Mouse (Mus musculus): Measurements from ENCODE around the gene Cd4. TPM values are rescaled to one million over a fixed set of nuclear protein-coding genes. Genes with fewer than 3 reads are reported as not detected.

Gene Cd4
- polyA plus RNA-seq, 1 experiment from 2014 or later: 0.19 TPM

- Histone ChIP-seq H3K9me3 (ENCODE audit: control insufficient read depth, low read length) (no peaks in the 10 kb centered on the region), H3K36me3 (ENCODE audit: control insufficient read depth, insufficient read depth, low read length) (peaks cover 20% of the 10 kb centered on the region), H3K4me3 (ENCODE audit: low read depth, low read length) (no peak overlapping the region), H3K4me2 (replicated peaks; ENCODE audit: low read depth, low read length) (no peak overlapping the region), H3K9ac (ENCODE audit: low read depth, low read length) (no peak overlapping the region), H3K27me3 (ENCODE audit: control insufficient read depth, insufficient read depth, low read length) (no peaks in the 10 kb centered on the region), H3K4me1 (replicated peaks; ENCODE audit: control insufficient read depth, insufficient read depth, low read length) (peaks cover 4% of the 10 kb centered on the region), H3K27ac (ENCODE audit: low read depth, low read length) (no peak overlapping the region)
- 92% methylated on average over 8 of the region's 8 CpGs for WGBS
- ATAC-seq (ENCODE audit: low FRiP score): no peak
- no peak for DNase-seq (ENCODE audit: low spot score)
Observed at GRCm38 (mm10) chr6:124817971-124818370, 70.0 kb downstream of the Cd4 start.

DNA sequence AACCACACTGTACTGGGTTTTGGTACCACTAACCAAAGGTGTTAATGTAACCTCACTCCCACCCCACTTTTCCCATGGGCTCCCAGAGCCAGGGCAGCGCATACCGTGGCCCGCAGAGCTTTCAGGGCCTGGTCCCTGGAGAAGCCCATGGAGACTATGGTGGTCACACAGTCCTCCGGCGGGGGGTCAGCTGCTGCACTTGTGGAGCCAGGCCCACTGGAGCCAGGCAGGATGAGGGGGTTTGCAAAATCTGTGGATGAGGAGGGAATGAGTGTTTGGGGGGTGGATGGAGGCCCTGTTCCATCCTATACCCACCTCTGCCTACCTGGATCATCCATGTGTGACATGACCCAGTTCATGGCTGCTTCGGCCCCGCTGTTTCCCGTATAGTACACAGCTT is 70.5 kb downstream of the Cd4 start:
- Histone ChIP-seq H3K27me3 (ENCODE audit: control insufficient read depth, insufficient read depth, low read length) (no peaks in the 10 kb centered on the region), H3K4me2 (replicated peaks; ENCODE audit: low read depth, low read length) (no peak overlapping the region), H3K4me3 (ENCODE audit: low read depth, low read length) (no peak overlapping the region), H3K27ac (ENCODE audit: low read depth, low read length) (no peak overlapping the region), H3K9ac (ENCODE audit: low read depth, low read length) (no peak overlapping the region), H3K4me1 (replicated peaks; ENCODE audit: control insufficient read depth, insufficient read depth, low read length) (peaks cover 7% of the 10 kb centered on the region), H3K9me3 (ENCODE audit: control insufficient read depth, low read length) (no peaks in the 10 kb centered on the region), H3K36me3 (ENCODE audit: control insufficient read depth, insufficient read depth, low read length) (peaks cover 20% of the 10 kb centered on the region)
- no peak for DNase-seq (ENCODE audit: low spot score)
- 97% methylated on average over 8 of the region's 8 CpGs for WGBS
- ATAC-seq (ENCODE audit: low FRiP score): no peak

DNA sequence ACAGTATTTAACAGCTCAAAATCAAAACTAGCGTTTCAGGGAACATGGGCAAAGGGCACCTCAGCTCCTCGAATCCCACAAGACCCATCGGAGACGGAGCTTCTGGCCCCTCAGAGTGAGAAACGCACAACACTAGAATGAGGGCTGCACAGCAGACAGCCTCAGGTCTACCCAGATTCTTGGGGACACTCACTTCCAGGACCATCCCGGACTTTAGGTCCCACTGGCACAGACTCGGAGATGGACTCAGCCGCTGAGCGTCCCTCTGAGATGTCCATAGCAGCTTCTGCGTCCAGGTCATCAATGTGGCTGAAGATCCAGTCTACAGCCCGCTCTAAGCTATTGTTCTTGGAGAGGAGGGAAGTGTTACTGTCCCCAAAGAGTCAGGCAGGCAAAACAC is 70.9 kb downstream of the Cd4 start:
- Histone ChIP-seq H3K27ac (ENCODE audit: low read depth, low read length) (no peak overlapping the region), H3K9me3 (ENCODE audit: control insufficient read depth, low read length) (no peaks in the 10 kb centered on the region), H3K4me1 (replicated peaks; ENCODE audit: control insufficient read depth, insufficient read depth, low read length) (peaks cover 7% of the 10 kb centered on the region), H3K4me3 (ENCODE audit: low read depth, low read length) (no peak overlapping the region), H3K27me3 (ENCODE audit: control insufficient read depth, insufficient read depth, low read length) (no peaks in the 10 kb centered on the region), H3K36me3 (ENCODE audit: control insufficient read depth, insufficient read depth, low read length) (peaks cover 20% of the 10 kb centered on the region), H3K4me2 (replicated peaks; ENCODE audit: low read depth, low read length) (no peak overlapping the region), H3K9ac (ENCODE audit: low read depth, low read length) (no peak overlapping the region)
- DNase-seq (ENCODE audit: low spot score): no peak
- ATAC-seq (ENCODE audit: low FRiP score): no peak
- WGBS: 95% methylated on average over 11 of the region's 11 CpGs

DNA sequence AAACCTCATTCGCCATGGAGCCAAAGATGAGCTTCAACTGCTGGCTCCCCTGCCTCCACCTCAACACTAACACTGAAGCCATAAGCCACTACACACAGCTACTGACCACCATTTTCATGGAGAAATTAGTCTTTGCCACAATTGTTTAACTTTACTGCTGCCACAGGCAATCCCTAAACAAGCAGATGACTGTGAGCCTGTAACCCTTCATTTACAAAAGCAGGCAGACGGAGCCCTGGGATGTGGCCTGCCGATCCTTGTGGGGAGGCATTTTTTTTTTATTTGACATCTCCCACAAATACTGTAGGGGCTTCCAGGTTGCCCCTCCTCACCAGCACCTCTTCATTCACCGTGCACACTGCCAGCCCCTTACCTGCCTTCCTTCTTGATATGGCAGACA is 71.4 kb downstream of the Cd4 start:
- H3K27me3 ChIP-seq (ENCODE audit: control insufficient read depth, insufficient read depth, low read length): no peaks in the 10 kb centered on the region
- H3K9ac ChIP-seq (ENCODE audit: low read depth, low read length): no peak overlapping the region
- ATAC-seq (ENCODE audit: low FRiP score) (no peak), DNase-seq (ENCODE audit: low spot score) (no peak)
- no peak overlapping the region for H3K27ac ChIP-seq (ENCODE audit: low read depth, low read length)
- H3K4me2 ChIP-seq (replicated peaks; ENCODE audit: low read depth, low read length): no peak overlapping the region
- peaks cover 7% of the 10 kb centered on the region for H3K4me1 ChIP-seq (replicated peaks; ENCODE audit: control insufficient read depth, insufficient read depth, low read length)
- H3K4me3 ChIP-seq (ENCODE audit: low read depth, low read length): no peak overlapping the region
- no peaks in the 10 kb centered on the region for H3K9me3 ChIP-seq (ENCODE audit: control insufficient read depth, low read length)
- peaks cover 18% of the 10 kb centered on the region for H3K36me3 ChIP-seq (ENCODE audit: control insufficient read depth, insufficient read depth, low read length)
- 92% methylated on average over 4 of the region's 4 CpGs for WGBS

- Histone ChIP-seq H3K4me3 (ENCODE audit: low read depth, low read length) (no peak overlapping the region), H3K27ac (ENCODE audit: low read depth, low read length) (no peak overlapping the region), H3K36me3 (ENCODE audit: control insufficient read depth, insufficient read depth, low read length) (peaks cover 12% of the 10 kb centered on the region), H3K9ac (ENCODE audit: low read depth, low read length) (0 out of 2 replicates have a peak overlapping the region, but pooled peaks have one; percentile 7), H3K27me3 (ENCODE audit: control insufficient read depth, insufficient read depth, low read length) (no peaks in the 10 kb centered on the region), H3K4me1 (replicated peaks; ENCODE audit: control insufficient read depth, insufficient read depth, low read length) (peaks cover 9% of the 10 kb centered on the region), H3K9me3 (ENCODE audit: control insufficient read depth, low read length) (no peaks in the 10 kb centered on the region), H3K4me2 (replicated peaks; ENCODE audit: low read depth, low read length) (no peak overlapping the region; the same call in 1 of the 2 replicates)
- DNase-seq (ENCODE audit: low spot score) (no peak), ATAC-seq (ENCODE audit: low FRiP score) (no peak)
- WGBS: 77% methylated on average over 9 of the region's 9 CpGs
Observed at GRCm38 (mm10) chr6:124814858-124815774, 72.9 kb downstream of the Cd4 start.

Other genes starting within 250 kb of the Cd4 start
- 37.5 and 43.2 TPM in 2 replicates for gene Lpcat3, start 225.2 kb downstream of the Cd4 start, polyA plus RNA-seq (2014; fragmentation: Nextera tagmentation; extraction: Ambion mirVana)
- gene Emg1, start 176.0 kb downstream of the Cd4 start, polyA plus RNA-seq (2014; fragmentation: Nextera tagmentation; extraction: Ambion mirVana): 196 and 203 TPM in 2 replicates
- gene Phb2, start 175.9 kb downstream of the Cd4 start, polyA plus RNA-seq (2014; fragmentation: Nextera tagmentation; extraction: Ambion mirVana): 318 and 336 TPM in 2 replicates
- 7.1 and 7.9 TPM in 2 replicates for gene Ptpn6, start 149.5 kb downstream of the Cd4 start, polyA plus RNA-seq (2014; fragmentation: Nextera tagmentation; extraction: Ambion mirVana)
- gene Grcc10, start 146.8 kb downstream of the Cd4 start, polyA plus RNA-seq (2014; fragmentation: Nextera tagmentation; extraction: Ambion mirVana): 553 and 590 TPM in 2 replicates
- gene Gm45234, start 132.2 kb downstream of the Cd4 start, polyA plus RNA-seq (2014; fragmentation: Nextera tagmentation; extraction: Ambion mirVana): not detected in 2 replicates
- gene Atn1, start 131.7 kb downstream of the Cd4 start, polyA plus RNA-seq (2014; fragmentation: Nextera tagmentation; extraction: Ambion mirVana): 9.2 and 12.7 TPM in 2 replicates
- gene Eno2, start 118.5 kb downstream of the Cd4 start, polyA plus RNA-seq (2014; fragmentation: Nextera tagmentation; extraction: Ambion mirVana): 5.9 and 7.1 TPM in 2 replicates
- gene Lrrc23, start 108.5 kb downstream of the Cd4 start, polyA plus RNA-seq (2014; fragmentation: Nextera tagmentation; extraction: Ambion mirVana): 4.1 and 4.7 TPM in 2 replicates
- 4.8 and 6.7 TPM in 2 replicates for gene Spsb2, start 79.6 kb downstream of the Cd4 start, polyA plus RNA-seq (2014; fragmentation: Nextera tagmentation; extraction: Ambion mirVana)
- 618 and 653 TPM in 2 replicates for gene Tpi1, start 73.9 kb downstream of the Cd4 start, polyA plus RNA-seq (2014; fragmentation: Nextera tagmentation; extraction: Ambion mirVana)
- 127 and 134 TPM in 2 replicates for gene Usp5, start 58.7 kb downstream of the Cd4 start, polyA plus RNA-seq (2014; fragmentation: Nextera tagmentation; extraction: Ambion mirVana)
- 185 and 193 TPM in 2 replicates for gene Cdca3, start 58.7 kb downstream of the Cd4 start, polyA plus RNA-seq (2014; fragmentation: Nextera tagmentation; extraction: Ambion mirVana)
- gene Gnb3, start 47.9 kb downstream of the Cd4 start, polyA plus RNA-seq (2014; fragmentation: Nextera tagmentation; extraction: Ambion mirVana): 0.22 and 0.64 TPM in 2 replicates
- gene P3h3, start 30.5 kb downstream of the Cd4 start, polyA plus RNA-seq (2014; fragmentation: Nextera tagmentation; extraction: Ambion mirVana): 12.1 and 14.7 TPM in 2 replicates
- 1.9 and 2.3 TPM in 2 replicates for gene Gpr162, start 24.2 kb downstream of the Cd4 start, polyA plus RNA-seq (2014; fragmentation: Nextera tagmentation; extraction: Ambion mirVana)
- gene Lag3, start 23.5 kb upstream of the Cd4 start, polyA plus RNA-seq (2014; fragmentation: Nextera tagmentation; extraction: Ambion mirVana): 1.2 and 2.5 TPM in 2 replicates
- 321 and 337 TPM in 2 replicates for gene Ptms, start 31.9 kb upstream of the Cd4 start, polyA plus RNA-seq (2014; fragmentation: Nextera tagmentation; extraction: Ambion mirVana)
- 443 and 465 TPM in 2 replicates for gene Mlf2, start 43.2 kb upstream of the Cd4 start, polyA plus RNA-seq (2014; fragmentation: Nextera tagmentation; extraction: Ambion mirVana)
- gene Cops7a, start 77.3 kb upstream of the Cd4 start, polyA plus RNA-seq (2014; fragmentation: Nextera tagmentation; extraction: Ambion mirVana): 94.3 and 99.7 TPM in 2 replicates
- 1.6 and 1.9 TPM in 2 replicates for gene Pianp, start 108.5 kb upstream of the Cd4 start, polyA plus RNA-seq (2014; fragmentation: Nextera tagmentation; extraction: Ambion mirVana)
- 8.7 and 16.5 TPM in 2 replicates for gene Zfp384, start 120.9 kb upstream of the Cd4 start, polyA plus RNA-seq (2014; fragmentation: Nextera tagmentation; extraction: Ambion mirVana)
- 120 and 133 TPM in 2 replicates for gene Ing4, start 151.5 kb upstream of the Cd4 start, polyA plus RNA-seq (2014; fragmentation: Nextera tagmentation; extraction: Ambion mirVana)
- gene Acrbp, start 161.5 kb upstream of the Cd4 start, polyA plus RNA-seq (2014; fragmentation: Nextera tagmentation; extraction: Ambion mirVana): 10.7 and 12.2 TPM in 2 replicates
- gene Lpar5, start 179.7 kb upstream of the Cd4 start, polyA plus RNA-seq (2014; fragmentation: Nextera tagmentation; extraction: Ambion mirVana): 0.21 TPM in 1 of 2 replicates, not detected in the other
- gene Chd4, start 207.8 kb upstream of the Cd4 start, polyA plus RNA-seq (2014; fragmentation: Nextera tagmentation; extraction: Ambion mirVana): 105 and 130 TPM in 2 replicates
- 45.3 and 58.8 TPM in 2 replicates for gene Nop2, start 243.7 kb upstream of the Cd4 start, polyA plus RNA-seq (2014; fragmentation: Nextera tagmentation; extraction: Ambion mirVana)

Data from hindbrain, embryonic 11.5 days (tissue).